In the genomic region with DNA sequence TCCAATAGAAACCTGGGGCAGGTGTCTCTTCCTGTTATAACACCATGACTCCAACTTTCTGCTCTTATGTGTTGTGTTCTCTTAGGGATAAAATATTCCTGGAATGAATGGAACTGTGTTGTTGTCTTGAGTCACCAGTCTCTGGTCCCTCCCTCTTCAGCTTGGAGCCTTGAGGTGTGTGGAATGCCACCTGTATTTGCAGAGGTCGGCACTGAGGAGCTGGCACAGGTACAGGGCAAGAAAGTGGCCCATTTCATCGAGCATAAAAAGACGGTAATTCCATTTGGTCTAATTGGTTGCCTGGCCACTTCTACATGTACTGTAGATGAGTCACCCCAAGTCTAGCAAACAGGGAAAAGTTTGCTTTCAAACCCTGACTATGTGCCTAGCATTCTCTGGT, we compare ENCODE assay signal across 20 mouse cellular contexts.
DNase-seq lines count a peak whose midpoint lies in the region; ATAC-seq and TF ChIP-seq lines count a peak whose summit lies in the region.
"Had no signal": no experiment of that assay in that cellular context is flagged by ENCODE, and none has a peak within 500 bp of the region (broad histone marks: within the 10 kb centered on the region; RNA-seq: fewer than 3 reads in every experiment).

No protein-coding gene starts in this region.

- no peak overlapping the region for H3K4me3 ChIP-seq in lung, adult 2 months (replicated peaks; ENCODE audit: extremely low read depth, low read depth, low read length)
- H3K4me3 ChIP-seq in lung, postnatal 0 days (ENCODE audit: low read depth, low read length), result no peak overlapping the region
- H3K4me3 ChIP-seq: embryonic facial prominence, embryonic 15.5 days; erythroblast, embryonic 14.5 days; forebrain, embryonic 10.5 days; heart, embryonic 12.5 days; hindbrain, embryonic 15.5 days had no signal

- in situ Hi-C loops in Patski (cut with MboI; ENCODE audit: low pct_unique_long_range_greater_than_20kb), result no loop called here

- H3K27ac ChIP-seq in lung, postnatal 0 days (ENCODE audit: low read length), result peak overlapping the region; percentile 84
- H3K27ac ChIP-seq: embryonic facial prominence, embryonic 15.5 days; forebrain, embryonic 10.5 days; hindbrain, embryonic 15.5 days had no signal

- H3K27me3 ChIP-seq in Patski, result no peaks in the 10 kb centered on the region
- H3K27me3 ChIP-seq in lung, postnatal 0 days (replicated peaks; ENCODE audit: insufficient read depth, low read length), result no peaks in the 10 kb centered on the region
- H3K27me3 ChIP-seq: CH12.LX; embryonic facial prominence, embryonic 15.5 days; heart, embryonic 12.5 days; hindbrain, embryonic 15.5 days had no signal

- TF ChIP-seq POLR2A in lung, adult 2 months (IDR thresholded peaks at IDR 0.05; ENCODE audit: borderline replicate concordance, extremely low read depth, low read depth, low read length), result no peak

- TF ChIP-seq EP300 in lung, postnatal 0 days (IDR thresholded peaks at IDR 0.05), result peak; percentile 100

- CTCF ChIA-PET in Patski (lab: Charles Lee), result no interaction called here

- TF ChIP-seq CTCF in Patski (IDR thresholded peaks at IDR 0.05), result no peak
- no peak for TF ChIP-seq CTCF in lung, adult 2 months (IDR thresholded peaks at IDR 0.05; ENCODE audit: insufficient read depth, low read length)
- TF ChIP-seq CTCF in lung, postnatal 0 days (IDR thresholded peaks at IDR 0.05), result no peak

- H3K4me1 ChIP-seq in lung, adult 2 months (ENCODE audit: control insufficient read depth, insufficient read depth, low read length), result peaks cover 2% of the 10 kb centered on the region; the same call in 1 of the 2 replicates
- H3K4me1 ChIP-seq in lung, postnatal 0 days (ENCODE audit: insufficient read depth, low read depth, low read length), result peaks cover 9% of the 10 kb centered on the region; the same call in 1 of the 2 replicates
- H3K4me1 ChIP-seq: embryonic facial prominence, embryonic 15.5 days; forebrain, embryonic 10.5 days; hindbrain, embryonic 15.5 days had no signal

- H3K4me2 ChIP-seq in lung, postnatal 0 days (replicated peaks; ENCODE audit: low read depth, low read length), result no peak overlapping the region
- H3K4me2 ChIP-seq: embryonic facial prominence, embryonic 15.5 days; heart, embryonic 12.5 days; hindbrain, embryonic 15.5 days had no signal

- 71% methylated on average over 3 of the region's 3 CpGs for WGBS in lung, adult 2 months
- 52% methylated on average over 3 of the region's 3 CpGs for WGBS in lung, postnatal 0 days

- no peak for DNase-seq in Patski (ENCODE audit: low read depth, low spot score)
- peak; percentile 62 for DNase-seq in lung, adult 2 months
- peak; percentile 89 for DNase-seq in lung, postnatal 0 days (ENCODE audit: low spot score)
- peak; percentile 83 for DNase-seq in lung, postnatal 36 days
- DNase-seq in neural tube, embryonic 10.5 days (ENCODE audit: extremely low spot score, low spot score), result no peak
- DNase-seq in thymus, postnatal 25 days, result no peak
- DNase-seq in kidney, postnatal 14 days, result no peak
- DNase-seq: adrenal gland, adult 8-10 months; adrenal gland, postnatal 36 days; cerebellum, adult 2 months; cerebellum, postnatal 10 days; gastrocnemius, postnatal 14 days; heart, postnatal 36 days had no signal

- ATAC-seq in Patski, result peak; percentile 60
- ATAC-seq in lung, postnatal 0 days, result peak; percentile 92
- ATAC-seq: forebrain, embryonic 16.5 days had no signal

- no peaks in the 10 kb centered on the region for H3K9me3 ChIP-seq in lung, postnatal 0 days (ENCODE audit: low read length)
- H3K9me3 ChIP-seq: embryonic facial prominence, embryonic 15.5 days; forebrain, embryonic 10.5 days; heart, embryonic 12.5 days; hindbrain, embryonic 15.5 days had no signal

- no peaks in the 10 kb centered on the region for H3K36me3 ChIP-seq in lung, postnatal 0 days (ENCODE audit: insufficient read depth, low read length)
- H3K36me3 ChIP-seq: embryonic facial prominence, embryonic 15.5 days; forebrain, embryonic 10.5 days; heart, embryonic 12.5 days; hindbrain, embryonic 15.5 days had no signal

- no peak overlapping the region for H3K9ac ChIP-seq in lung, postnatal 0 days (replicated peaks; ENCODE audit: low read depth)
- H3K9ac ChIP-seq: embryonic facial prominence, embryonic 15.5 days; heart, embryonic 12.5 days; hindbrain, embryonic 15.5 days had no signal

- POLR2A ChIA-PET in Patski (lab: Charles Lee), result no interaction called here

Comparison
In these comparisons a context has a peak if more than half of its experiments do, and no peak if none do; other contexts are left out.
1. DNase-seq: peak in lung, adult 2 months (single experiment), lung, postnatal 0 days (single experiment) and lung, postnatal 36 days (single experiment); none in Patski (single experiment), neural tube, embryonic 10.5 days (single experiment), thymus, postnatal 25 days (single experiment) and kidney, postnatal 14 days (single experiment).